Mouse (Mus musculus): ENCODE results near the gene Milr1.

DNA sequence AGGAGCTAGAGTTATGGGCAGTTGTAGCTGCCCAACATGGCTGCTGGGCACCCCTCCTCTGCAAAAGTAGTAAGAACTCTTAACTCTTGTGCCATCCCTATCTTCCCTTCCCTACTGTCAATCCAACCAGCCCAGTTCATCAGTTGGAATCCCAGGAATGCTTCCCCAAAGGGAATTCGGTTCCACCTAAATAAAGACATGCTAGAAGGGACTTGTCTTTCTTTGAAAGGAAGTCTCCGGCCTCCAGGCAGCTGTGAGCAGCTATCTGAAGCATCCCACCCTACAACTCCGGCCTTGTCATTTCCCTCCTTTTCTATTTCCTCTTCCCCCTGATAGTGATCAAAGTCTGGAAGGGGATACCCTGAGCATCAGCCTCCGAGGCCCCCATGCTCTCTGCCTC is 44.8 kb upstream of the Milr1 start:
- no peak for TF ChIP-seq CTCF (IDR thresholded peaks at IDR 0.05; ENCODE audit: low read depth, low read length)
- no peak for TF ChIP-seq POLR2A (IDR thresholded peaks at IDR 0.05; ENCODE audit: extremely low read depth, insufficient read depth, low read length)

All from liver, adult 2 months (tissue).